Mouse (Mus musculus) adrenal gland, postnatal 25 days (tissue): ENCODE data around the gene Gm10282. TPM values are rescaled to one million over a fixed set of nuclear protein-coding genes. Genes with fewer than 3 reads are reported as not detected.

Source experiments
- DNase-seq: peaks from one replicate; pipeline ENCODE4 v3.0.0; 2021; ENCODE audit warnings: mixed read lengths
- total RNA-seq: library from RNA; stranded (reverse); gene quantifications from 2 replicates; pipeline ENCODE4 v1.2.3, GENCODE M21; 2021

Gene Gm10282
- total RNA-seq, 1 experiment from 2014 or later = 19.3 TPM

DNA sequence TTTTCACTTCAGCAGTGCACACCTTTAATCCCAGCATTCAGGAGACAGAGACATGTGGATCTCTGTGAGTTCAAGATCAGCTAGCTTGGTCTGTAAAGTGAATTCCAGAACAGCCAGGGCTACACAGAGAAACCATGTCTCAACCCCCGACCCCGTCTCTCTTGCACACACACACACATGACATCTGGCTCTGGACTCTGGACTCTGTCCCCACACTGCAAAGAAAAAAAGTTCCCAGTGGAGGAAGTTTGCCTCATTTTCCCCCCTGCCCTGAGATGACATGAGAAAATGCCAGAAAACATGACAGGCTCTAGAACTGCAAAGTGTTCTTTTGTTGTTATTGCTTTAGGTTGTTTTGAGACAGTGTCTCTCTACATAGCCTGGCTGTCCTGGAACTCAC lies 45.2 kb downstream of the Gm10282 start:
- DNase-seq = no peak

DNA sequence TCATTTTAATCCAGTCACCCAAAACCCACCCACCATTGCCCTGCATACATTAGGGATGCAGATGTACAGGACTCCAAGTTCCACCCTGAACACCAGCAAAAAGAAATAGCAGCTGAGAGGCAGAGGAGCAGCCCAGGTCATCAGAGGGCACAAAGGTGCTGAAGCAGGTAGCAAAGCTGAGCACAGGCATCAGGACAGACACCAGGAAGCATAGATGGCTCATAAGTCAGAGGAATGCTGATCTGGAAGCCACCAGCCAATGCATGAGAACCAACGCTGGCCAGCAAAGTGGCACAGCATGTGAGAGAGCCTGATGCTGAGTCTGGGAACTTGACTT lies 47.2 kb downstream of the Gm10282 start:
- DNase-seq = no peak

DNA sequence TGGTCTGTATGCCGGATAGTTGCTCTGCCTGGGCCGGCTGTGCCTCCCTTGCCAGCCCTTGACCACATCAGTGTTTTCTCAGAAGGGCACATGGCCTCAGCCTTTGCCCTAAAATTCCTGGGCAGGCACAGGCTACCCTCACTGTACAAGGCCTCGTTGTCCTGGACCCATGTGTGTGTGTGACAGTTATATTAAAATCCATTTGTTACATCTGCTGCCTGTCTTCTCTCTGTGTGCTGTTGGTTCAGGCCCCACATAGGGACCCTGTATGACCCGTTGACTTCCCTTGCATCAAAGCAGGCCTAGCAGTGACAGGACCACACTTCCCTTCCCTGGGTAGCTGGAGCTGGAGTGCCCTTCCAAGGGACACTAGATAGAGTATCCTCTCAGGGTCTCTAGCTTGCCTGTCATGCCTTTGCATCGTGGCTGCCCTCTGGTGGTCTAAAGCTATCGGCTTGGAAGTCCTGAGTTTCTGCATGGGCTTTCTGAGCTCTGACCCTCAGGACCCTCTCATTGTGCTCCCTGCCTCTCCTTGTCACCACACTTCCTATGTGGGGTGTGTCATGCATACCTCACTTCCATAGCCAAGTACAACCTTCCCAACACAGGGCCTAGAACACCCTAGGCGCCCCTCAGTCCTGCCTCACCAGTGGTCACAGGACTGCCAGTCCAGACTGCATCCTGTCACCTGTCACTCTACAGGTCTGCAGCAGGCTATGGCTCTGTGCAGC lies 47.7 kb downstream of the Gm10282 start:
- no peak for DNase-seq

Other genes with a start within 250 kb of the Gm10282 start
- gene Olfr373, start 222.1 kb downstream of the Gm10282 start, total RNA-seq = not detected in 2 replicates
- gene Olfr374, start 198.2 kb downstream of the Gm10282 start, total RNA-seq = not detected in 2 replicates
- gene Tpm4, start 170.3 kb downstream of the Gm10282 start, total RNA-seq = 219 and 260 TPM in 2 replicates
- gene Rab8a, start 144.1 kb downstream of the Gm10282 start, total RNA-seq = 55.4 and 68.9 TPM in 2 replicates
- gene Hsh2d, start 115.6 kb downstream of the Gm10282 start, total RNA-seq = not detected in 2 replicates
- 0.64 TPM in 1 of 2 replicates, not detected in the other for gene Cib3, start 92.4 kb downstream of the Gm10282 start, total RNA-seq
- not detected in 2 replicates for gene Gm11034, start 91.6 kb downstream of the Gm10282 start, total RNA-seq
- gene Fam32a, start 85.5 kb downstream of the Gm10282 start, total RNA-seq = 66.8 and 70.4 TPM in 2 replicates
- 66.7 and 68.8 TPM in 2 replicates for gene Ap1m1, start 65.2 kb downstream of the Gm10282 start, total RNA-seq
- gene Klf2, start 13.8 kb upstream of the Gm10282 start, total RNA-seq = 37.5 and 38.2 TPM in 2 replicates
- 60.5 and 64.2 TPM in 2 replicates for gene Eps15l1, start 116.2 kb upstream of the Gm10282 start, total RNA-seq
- 2.4 and 3.6 TPM in 2 replicates for gene Calr3, start 138.6 kb upstream of the Gm10282 start, total RNA-seq
- gene 1700030K09Rik, start 138.6 kb upstream of the Gm10282 start, total RNA-seq = 9.1 and 10.6 TPM in 2 replicates
- gene Cherp, start 170.0 kb upstream of the Gm10282 start, total RNA-seq = 59.1 and 76.4 TPM in 2 replicates
- gene Slc35e1, start 187.4 kb upstream of the Gm10282 start, total RNA-seq = 36.2 and 37.2 TPM in 2 replicates
- gene Med26, start 243.0 kb upstream of the Gm10282 start, total RNA-seq = 9.2 and 10.0 TPM in 2 replicates